Mouse (Mus musculus): ENCODE data around the gene Arid1b. TPM values are rescaled to one million over a fixed set of nuclear protein-coding genes. Genes with fewer than 3 reads are reported as not detected.

Gene Arid1b
- total and polyA plus RNA-seq, 3 experiments = 11.8 to 27.8 (median 26.8) TPM

DNA sequence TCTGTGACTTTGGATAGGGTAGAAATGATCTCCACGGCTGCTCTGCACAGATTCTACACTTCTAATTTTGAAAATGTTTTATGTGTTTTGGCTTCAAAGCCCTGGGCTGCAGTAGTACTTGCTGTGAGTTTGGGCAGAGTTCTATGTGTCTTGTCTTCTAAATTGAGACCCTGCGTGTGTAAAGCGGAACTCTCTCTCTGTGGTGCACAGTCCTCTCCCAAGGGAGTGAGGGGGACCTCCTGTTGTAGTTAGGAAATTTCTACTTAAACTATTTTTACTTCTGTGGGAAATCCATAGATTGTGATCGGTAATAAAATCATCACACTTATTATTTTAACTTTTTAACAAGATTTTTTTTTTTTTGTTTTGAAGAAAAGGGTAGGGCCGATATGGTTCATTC lies 185.3 kb downstream of the Arid1b start:
- intact Hi-C loops (cut with DNase I) = no loop called here

DNA sequence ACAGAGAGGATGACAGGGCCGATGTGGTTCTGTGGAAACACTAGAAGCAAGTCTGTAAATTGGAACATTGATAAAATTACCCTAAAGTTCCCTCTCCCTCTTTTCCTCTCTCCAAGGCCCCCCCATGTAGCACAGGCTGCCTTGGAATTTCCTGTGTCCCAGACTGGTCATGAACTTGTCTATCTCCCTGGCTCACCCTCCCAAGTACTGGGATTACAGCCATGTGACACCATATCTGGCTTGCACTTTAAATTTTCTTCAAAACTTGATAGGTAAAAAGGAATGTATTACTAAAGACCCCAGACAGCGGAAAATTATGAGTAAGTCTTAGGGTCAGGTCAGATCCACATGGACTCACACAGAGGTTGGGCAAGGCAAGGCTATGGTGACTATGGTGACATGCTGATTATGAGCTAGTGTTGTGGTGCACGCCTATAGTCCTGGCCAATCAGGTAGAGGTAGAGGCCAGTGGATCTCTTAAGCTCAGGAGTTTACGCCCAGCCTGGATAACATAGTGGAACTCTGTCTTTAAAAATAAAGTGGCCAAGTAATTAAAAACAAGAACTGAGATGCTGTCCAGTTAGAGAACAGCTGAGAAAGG lies 185.9 kb downstream of the Arid1b start:
- Histone ChIP-seq H3K27me3 (ENCODE audit: control insufficient read depth, insufficient read depth, low read length) (no peaks in the 10 kb centered on the region), H3K4me1 (ENCODE audit: control insufficient read depth, insufficient read depth, low read length) (peaks cover 17% of the 10 kb centered on the region), H3K27ac (no peak overlapping the region), H3K4me3 (no peak overlapping the region), H3K36me3 (ENCODE audit: control insufficient read depth, insufficient read depth, low read length) (no peaks in the 10 kb centered on the region), H3K79me2 (replicated peaks; ENCODE audit: control insufficient read depth, insufficient read depth, low read length) (peaks cover 5% of the 10 kb centered on the region), H3K9ac (ENCODE audit: low read depth, low read length) (no peak overlapping the region)
- intact Hi-C loops (cut with DNase I) = no loop called here
- no peak for DNase-seq
- 66% methylated on average over 4 of the region's 4 CpGs for WGBS
- TF ChIP-seq EP300 (IDR thresholded peaks at IDR 0.05; ENCODE audit: insufficient read depth, low read depth, low read length) = 0 out of 2 replicates have a peak, but pooled peaks have one; percentile 3
- TF ChIP-seq CTCF (IDR thresholded peaks at IDR 0.05) = no peak

More for the DNA sequence above, 185.3 kb downstream of the Arid1b start:
- peaks cover 15% of the 10 kb centered on the region for H3K4me1 ChIP-seq (ENCODE audit: control insufficient read depth, insufficient read depth, low read length)
- no peaks in the 10 kb centered on the region for H3K36me3 ChIP-seq (ENCODE audit: control insufficient read depth, insufficient read depth, low read length)
- no peak overlapping the region for H3K9ac ChIP-seq (ENCODE audit: low read depth, low read length)
- H3K27ac ChIP-seq = no peak overlapping the region
- peaks cover 5% of the 10 kb centered on the region for H3K79me2 ChIP-seq (replicated peaks; ENCODE audit: control insufficient read depth, insufficient read depth, low read length)
- no peak for DNase-seq
- no peak overlapping the region for H3K4me3 ChIP-seq
- H3K27me3 ChIP-seq (ENCODE audit: control insufficient read depth, insufficient read depth, low read length) = no peaks in the 10 kb centered on the region
- 67% methylated on average over 5 of the region's 5 CpGs for WGBS
- no peak for TF ChIP-seq CTCF (IDR thresholded peaks at IDR 0.05)
- no peak for TF ChIP-seq POLR2A (IDR thresholded peaks at IDR 0.05; ENCODE audit: insufficient read depth, low read depth, low read length)
- TF ChIP-seq EP300 (IDR thresholded peaks at IDR 0.05; ENCODE audit: insufficient read depth, low read depth, low read length) = no peak

DNA sequence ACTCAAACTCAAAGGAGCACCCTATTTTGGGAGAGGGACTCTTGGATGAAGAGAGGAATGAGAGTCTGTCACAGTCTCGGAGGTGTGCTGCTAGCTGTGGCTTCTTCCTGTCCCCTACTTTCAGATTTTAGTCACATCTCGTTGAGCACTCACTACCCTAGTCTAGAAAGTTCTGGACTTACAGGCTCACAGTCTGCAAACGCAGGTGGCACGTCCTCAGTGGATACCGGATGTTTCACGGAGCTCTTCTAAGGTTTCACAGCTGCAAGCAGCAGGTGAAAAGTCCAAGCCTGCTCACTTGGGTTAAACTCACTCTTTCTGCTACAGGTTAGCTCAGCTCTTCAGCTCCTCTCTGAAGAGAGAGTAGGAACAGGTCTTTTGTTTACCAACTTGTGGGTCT lies 186.8 kb downstream of the Arid1b start:
- Histone ChIP-seq H3K36me3 (ENCODE audit: control insufficient read depth, insufficient read depth, low read length) (no peaks in the 10 kb centered on the region), H3K27ac (no peak overlapping the region), H3K4me1 (ENCODE audit: control insufficient read depth, insufficient read depth, low read length) (peaks cover 17% of the 10 kb centered on the region), H3K9ac (ENCODE audit: low read depth, low read length) (no peak overlapping the region), H3K79me2 (replicated peaks; ENCODE audit: control insufficient read depth, insufficient read depth, low read length) (peaks cover 5% of the 10 kb centered on the region), H3K27me3 (ENCODE audit: control insufficient read depth, insufficient read depth, low read length) (no peaks in the 10 kb centered on the region), H3K4me3 (no peak overlapping the region)
- TF ChIP-seq POLR2A (IDR thresholded peaks at IDR 0.05; ENCODE audit: insufficient read depth, low read depth, low read length) (no peak), CTCF (IDR thresholded peaks at IDR 0.05) (no peak), EP300 (IDR thresholded peaks at IDR 0.05; ENCODE audit: insufficient read depth, low read depth, low read length) (no peak)
- WGBS = 85% methylated on average over 6 of the region's 6 CpGs
- DNase-seq = no peak
- intact Hi-C loops (cut with DNase I) = no loop called here

GRCm38 (mm10) chr17:5182493-5182892 lies 188.4 kb downstream of the Arid1b start:
- WGBS = 65% methylated on average over 4 of the region's 4 CpGs
- Histone ChIP-seq H3K9ac (ENCODE audit: low read depth, low read length) (no peak overlapping the region), H3K27me3 (ENCODE audit: control insufficient read depth, insufficient read depth, low read length) (no peaks in the 10 kb centered on the region), H3K27ac (no peak overlapping the region), H3K36me3 (ENCODE audit: control insufficient read depth, insufficient read depth, low read length) (no peaks in the 10 kb centered on the region), H3K4me3 (no peak overlapping the region), H3K79me2 (replicated peaks; ENCODE audit: control insufficient read depth, insufficient read depth, low read length) (peaks cover 4% of the 10 kb centered on the region; the same call in 1 of the 2 replicates), H3K4me1 (ENCODE audit: control insufficient read depth, insufficient read depth, low read length) (peaks cover 17% of the 10 kb centered on the region)
- intact Hi-C loops (cut with DNase I) = no loop called here
- TF ChIP-seq EP300 (IDR thresholded peaks at IDR 0.05; ENCODE audit: insufficient read depth, low read depth, low read length) (no peak), CTCF (IDR thresholded peaks at IDR 0.05) (no peak), POLR2A (IDR thresholded peaks at IDR 0.05; ENCODE audit: insufficient read depth, low read depth, low read length) (no peak)
- no peak for DNase-seq

- Histone ChIP-seq H3K36me3 (ENCODE audit: control insufficient read depth, insufficient read depth, low read length) (no peaks in the 10 kb centered on the region), H3K27ac (no peak overlapping the region), H3K4me3 (no peak overlapping the region), H3K4me1 (ENCODE audit: control insufficient read depth, insufficient read depth, low read length) (peaks cover 13% of the 10 kb centered on the region), H3K9ac (ENCODE audit: low read depth, low read length) (no peak overlapping the region), H3K27me3 (ENCODE audit: control insufficient read depth, insufficient read depth, low read length) (no peaks in the 10 kb centered on the region), H3K79me2 (replicated peaks; ENCODE audit: control insufficient read depth, insufficient read depth, low read length) (peaks cover 4% of the 10 kb centered on the region; the same call in 1 of the 2 replicates)
- WGBS = 74% methylated on average over 4 of the region's 4 CpGs
- DNase-seq = no peak
- intact Hi-C loops (cut with DNase I) = loop anchor here (5.0 kb wide), 2 partner anchors 33 to 403 kb away; no protein-coding TSS in a partner anchor
- TF ChIP-seq EP300 (IDR thresholded peaks at IDR 0.05; ENCODE audit: insufficient read depth, low read depth, low read length) = no peak
Observed at GRCm38 (mm10) chr17:5185501-5185900, 191.4 kb downstream of the Arid1b start.

DNA sequence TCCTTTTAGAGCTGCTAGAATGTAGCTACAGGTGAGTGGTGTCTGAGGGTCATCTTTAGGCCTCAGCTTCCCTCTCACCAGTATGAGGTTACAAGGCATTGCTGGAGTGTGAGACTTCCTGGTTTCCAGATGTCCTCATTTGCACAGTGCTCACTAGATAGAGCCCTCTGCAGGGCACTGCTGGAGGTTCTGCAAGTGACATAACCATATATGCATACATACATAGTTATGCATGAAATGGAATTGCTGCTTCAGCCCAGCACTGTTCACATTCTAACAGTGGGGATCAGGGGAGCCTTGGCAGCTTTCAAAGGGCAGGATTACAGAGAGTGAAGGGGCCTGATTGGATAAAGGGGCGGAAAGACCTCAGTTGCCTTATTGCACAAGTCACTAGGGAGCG lies 193.4 kb downstream of the Arid1b start:
- H3K4me1 ChIP-seq (ENCODE audit: control insufficient read depth, insufficient read depth, low read length) = peaks cover 9% of the 10 kb centered on the region
- no peak overlapping the region for H3K9ac ChIP-seq (ENCODE audit: low read depth, low read length)
- DNase-seq = no peak
- H3K36me3 ChIP-seq (ENCODE audit: control insufficient read depth, insufficient read depth, low read length) = no peaks in the 10 kb centered on the region
- H3K4me3 ChIP-seq = no peak overlapping the region
- H3K79me2 ChIP-seq (replicated peaks; ENCODE audit: control insufficient read depth, insufficient read depth, low read length) = peaks cover 4% of the 10 kb centered on the region; the same call in 1 of the 2 replicates
- whole genome bisulfite sequencing = 90% methylated on average over 2 of the region's 2 CpGs
- no peaks in the 10 kb centered on the region for H3K27me3 ChIP-seq (ENCODE audit: control insufficient read depth, insufficient read depth, low read length)
- intact Hi-C loops (cut with DNase I) = loop anchor here (5.0 kb wide), 2 partner anchors 35 to 405 kb away; no protein-coding TSS in a partner anchor
- no peak overlapping the region for H3K27ac ChIP-seq
- TF ChIP-seq EP300 (IDR thresholded peaks at IDR 0.05; ENCODE audit: insufficient read depth, low read depth, low read length) = no peak
- TF ChIP-seq CTCF (IDR thresholded peaks at IDR 0.05) = peak; percentile 51
- TF ChIP-seq POLR2A (IDR thresholded peaks at IDR 0.05; ENCODE audit: insufficient read depth, low read depth, low read length) = no peak

Measured in heart, adult 2 months (tissue).